Mouse (Mus musculus): ENCODE results near the gene Olfr1177-ps.

The Olfr1177-ps gene

GRCm38 (mm10) chr2:88346392-88346791, at the start of gene Olfr1177-ps:
Gene Olfr1177-ps, minus strand, starts transcription at chr2:88346492.
- no peak for DNase-seq (ENCODE audit: low read depth, low spot score)

DNA sequence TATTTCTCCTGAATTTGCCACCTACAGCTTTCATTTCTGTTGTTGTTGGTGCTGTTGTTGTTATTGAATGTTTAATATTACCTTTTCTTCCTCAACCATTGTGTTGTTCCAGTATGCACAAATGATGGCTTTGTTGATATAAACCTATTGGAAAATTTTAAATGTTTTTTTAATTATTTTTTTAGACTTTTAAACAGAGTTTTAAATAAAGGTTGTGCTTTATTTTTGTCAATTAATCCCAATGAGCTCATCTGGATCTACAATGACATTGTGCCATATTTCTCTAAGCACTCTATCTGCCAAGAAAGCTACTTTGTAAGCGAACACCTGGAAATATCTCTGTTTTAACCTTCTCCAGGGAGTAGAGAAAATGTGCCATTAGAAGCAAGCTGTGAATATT, 40.5 kb upstream of the Olfr1177-ps start, which contains the start of gene Olfr1178:
Gene Olfr1178, plus strand, starts transcription at position 301 of the 400 bp plus-strand sequence.
- DNase-seq (ENCODE audit: low read depth, low spot score): no peak

- peak; percentile 30 for DNase-seq (ENCODE audit: low read depth, low spot score)
These were observed 10.0 kb upstream of the Olfr1177-ps start for GRCm38 (mm10) chr2:88356304-88356703.

- DNase-seq (ENCODE audit: low read depth, low spot score): no peak
These were observed 9.9 kb downstream of the Olfr1177-ps start, which contains the start of gene Olfr1176 for GRCm38 (mm10) chr2:88336421-88336820. Gene Olfr1176, plus strand, starts transcription at chr2:88336721.

DNA sequence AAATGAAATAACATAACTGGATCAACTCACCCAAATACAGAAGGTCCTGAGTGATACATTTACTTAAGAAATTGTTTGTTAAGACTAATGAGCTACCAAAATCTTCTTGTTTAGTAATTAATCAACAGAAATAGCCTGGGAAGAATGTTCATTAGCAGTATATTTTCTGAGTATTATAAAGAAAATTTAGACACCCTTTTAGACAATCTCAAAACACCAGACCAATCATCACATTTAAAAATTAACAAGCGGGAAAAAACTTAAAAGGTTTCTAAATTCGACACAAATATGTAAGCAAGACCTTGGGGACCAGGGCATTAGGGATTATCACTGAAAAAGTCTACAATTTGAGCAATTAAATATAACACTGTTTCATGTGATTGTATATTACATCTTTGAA, 19.2 kb downstream of the Olfr1177-ps start, which contains the start of gene Olfr1175-ps:
Gene Olfr1175-ps, minus strand, starts transcription at position 101 of the 400 bp plus-strand sequence.
- DNase-seq (ENCODE audit: low read depth, low spot score): no peak

- DNase-seq (ENCODE audit: low read depth, low spot score): no peak
These were observed 31.3 kb downstream of the Olfr1177-ps start, which contains the start of gene Olfr1174-ps for GRCm38 (mm10) chr2:88315035-88315434. Gene Olfr1174-ps, minus strand, starts transcription at chr2:88315135.
